Mouse (Mus musculus) heart, embryonic 15.5 days (tissue): ENCODE results near the gene Kirrel3. TPM values are rescaled to one million over a fixed set of nuclear protein-coding genes. Genes with fewer than 3 reads are reported as not detected.

Experiments
- ATAC-seq: fragments of 200-750 bp; cut with Nextera tagmentation; replicated peaks from 2 replicates; pipeline ENCODE4 v1.8.0; 2017; ENCODE audit warnings: low read depth, moderate TSS enrichment; ENCODE audit not compliant: insufficient number of reproducible peaks, insufficient read depth, low FRiP score
- H3K27ac ChIP-seq: fragments of 300-500 bp; sonication (generic); 2 replicates; pipeline ENCODE4 v1.5.1; 2015; ENCODE audit warnings: mild to moderate bottlenecking, inconsistent platforms
- H3K27me3 ChIP-seq: fragments of 300-500 bp; sonication (generic); 2 replicates; pipeline ENCODE4 v1.6.1; 2015; ENCODE audit warnings: inconsistent platforms
- H3K36me3 ChIP-seq: fragments of 300-500 bp; sonication (generic); 2 replicates; pipeline ENCODE4 v1.6.1; 2015; ENCODE audit warnings: mild to moderate bottlenecking, inconsistent platforms
- H3K4me1 ChIP-seq: fragments of 300-500 bp; sonication (generic); replicated peaks from 2 replicates; pipeline ENCODE4 v1.6.1; 2015; ENCODE audit warnings: inconsistent platforms
- H3K4me2 ChIP-seq: fragments of 300-500 bp; sonication (generic); 2 replicates; pipeline ENCODE4 v1.6.1; 2015; ENCODE audit warnings: inconsistent platforms, mild to moderate bottlenecking, moderate library complexity
- H3K4me3 ChIP-seq: fragments of 300-500 bp; sonication (generic); 2 replicates; pipeline ENCODE4 v1.5.1; 2015; ENCODE audit warnings: mild to moderate bottlenecking, inconsistent platforms
- H3K9ac ChIP-seq: fragments of 300-500 bp; sonication (generic); 2 replicates; pipeline ENCODE4 v1.6.1; 2015; ENCODE audit warnings: mild to moderate bottlenecking, inconsistent platforms
- H3K9me3 ChIP-seq: fragments of 300-500 bp; sonication (generic); replicated peaks from 2 replicates; pipeline ENCODE4 v1.6.1; 2016; ENCODE audit warnings: inconsistent platforms
- WGBS: fragments of 180-500 bp; shearing (Covaris S2); methylation state at CpG from one replicate; pipeline ENCODE4 v1.1.7; 2015; ENCODE audit warnings: mixed read lengths; 5-methylcytosine and 5-hydroxymethylcytosine counted together
- polyA plus RNA-seq: library from polyadenylated mRNA; unstranded; fragments of >200 nt; fragmentation: Nextera tagmentation; extraction: Ambion mirVana; gene quantifications from 2 replicates; pipeline ENCODE4 v1.2.1, GENCODE M21; 2015

Gene Kirrel3
- 1.2 and 2.2 TPM in 2 replicates for polyA plus RNA-seq

- peak within 1 kb of the TSS; percentile 37 for H3K9ac ChIP-seq
- peak within 1 kb of the TSS; percentile 85 for H3K4me2 ChIP-seq
- peaks cover 24% of the 10 kb centered on the region for H3K4me1 ChIP-seq
- no peak within 1 kb of the TSS for H3K27ac ChIP-seq
- no peaks in the 10 kb centered on the region for H3K36me3 ChIP-seq
- ATAC-seq = no peak; the same call in 1 of the 2 replicates
- H3K9me3 ChIP-seq = no peaks in the 10 kb centered on the region
- under 1% methylated on average over 35 of the region's 35 CpGs for WGBS
- H3K27me3 ChIP-seq = peaks cover 62% of the 10 kb centered on the region
- H3K4me3 ChIP-seq = peak within 1 kb of the TSS; percentile 54
Measured at GRCm38 (mm10) chr9:34485759-34486431, at the start of gene Kirrel3. Kirrel3 (plus strand) TSS chr9:34485894.

- WGBS = 67% methylated on average over 4 of the region's 4 CpGs
- no peak overlapping the region for H3K27ac ChIP-seq
- no peak overlapping the region for H3K4me2 ChIP-seq
- ATAC-seq = no peak
- H3K36me3 ChIP-seq = no peaks in the 10 kb centered on the region
- H3K4me3 ChIP-seq = no peak overlapping the region
- H3K9ac ChIP-seq = no peak overlapping the region
- H3K4me1 ChIP-seq = no peaks in the 10 kb centered on the region
- H3K9me3 ChIP-seq = no peaks in the 10 kb centered on the region
- no peaks in the 10 kb centered on the region for H3K27me3 ChIP-seq
Measured at GRCm38 (mm10) chr9:34440721-34441120, 45.0 kb upstream of the Kirrel3 start.

DNA sequence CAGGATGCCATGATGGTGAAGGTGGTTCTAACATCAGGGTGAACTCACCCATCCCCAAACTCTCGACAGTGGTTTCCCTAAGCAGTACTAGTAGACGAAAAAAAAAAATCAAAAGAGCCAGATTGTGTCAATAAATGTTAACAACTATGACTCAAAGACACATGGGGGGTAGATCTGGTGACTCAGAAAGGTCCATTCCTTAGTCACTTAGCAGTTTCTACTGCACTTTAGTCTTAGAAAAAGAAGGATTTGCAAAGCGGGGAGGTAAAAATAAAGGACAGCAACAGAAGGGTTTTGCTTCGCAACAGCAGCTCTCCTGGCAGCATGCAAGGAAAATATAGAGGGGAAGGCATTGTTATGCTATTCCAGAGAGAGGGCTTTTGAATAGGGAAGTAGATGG lies 41.7 kb upstream of the Kirrel3 start:
- no peak overlapping the region for H3K4me2 ChIP-seq
- no peaks in the 10 kb centered on the region for H3K27me3 ChIP-seq
- peaks cover 5% of the 10 kb centered on the region for H3K4me1 ChIP-seq
- no peak overlapping the region for H3K9ac ChIP-seq
- no peak overlapping the region for H3K4me3 ChIP-seq
- 67% methylated on average over 4 of the region's 4 CpGs for WGBS
- H3K36me3 ChIP-seq = no peaks in the 10 kb centered on the region
- H3K9me3 ChIP-seq = no peaks in the 10 kb centered on the region
- ATAC-seq = no peak
- H3K27ac ChIP-seq = no peak overlapping the region

GRCm38 (mm10) chr9:34446497-34447350 lies 39.0 kb upstream of the Kirrel3 start:
- peaks cover 9% of the 10 kb centered on the region for H3K4me1 ChIP-seq
- H3K4me2 ChIP-seq = no peak overlapping the region
- H3K27ac ChIP-seq = no peak overlapping the region
- 80% methylated on average over 15 of the region's 15 CpGs for WGBS
- no peaks in the 10 kb centered on the region for H3K36me3 ChIP-seq
- no peaks in the 10 kb centered on the region for H3K27me3 ChIP-seq
- no peak overlapping the region for H3K9ac ChIP-seq
- no peak overlapping the region for H3K4me3 ChIP-seq
- H3K9me3 ChIP-seq = no peaks in the 10 kb centered on the region
- no peak for ATAC-seq

DNA sequence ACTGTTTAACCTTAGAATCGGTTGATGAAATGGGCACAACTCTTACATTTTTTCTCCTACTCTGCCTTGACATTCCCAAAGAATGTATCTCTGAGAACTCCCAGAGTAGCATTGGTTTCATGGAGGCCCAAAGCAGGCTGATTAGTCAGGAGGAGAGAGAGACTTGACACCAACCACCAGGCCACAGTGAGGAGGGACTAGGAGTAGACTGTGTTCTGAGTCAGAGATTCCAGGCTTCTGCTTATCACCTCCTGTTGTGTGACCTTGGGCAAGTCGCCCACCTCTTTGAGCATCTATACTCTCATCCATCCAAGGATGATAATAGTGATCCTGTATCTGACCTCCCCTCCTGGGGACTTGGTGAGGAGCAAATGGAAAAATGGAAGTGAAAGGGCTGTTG lies 38.0 kb upstream of the Kirrel3 start:
- WGBS = 68% methylated on average over 2 of the region's 2 CpGs
- Histone ChIP-seq H3K9me3 (no peaks in the 10 kb centered on the region), H3K4me2 (no peak overlapping the region), H3K36me3 (no peaks in the 10 kb centered on the region), H3K4me1 (peaks cover 9% of the 10 kb centered on the region), H3K27me3 (no peaks in the 10 kb centered on the region), H3K9ac (no peak overlapping the region), H3K27ac (no peak overlapping the region), H3K4me3 (no peak overlapping the region)
- ATAC-seq = no peak

GRCm38 (mm10) chr9:34448467-34448866 lies 37.2 kb upstream of the Kirrel3 start:
- 52% methylated on average over 4 of the region's 4 CpGs for WGBS
- no peak; the same call in 1 of the 2 replicates for ATAC-seq
- peaks cover 9% of the 10 kb centered on the region for H3K4me1 ChIP-seq

DNA sequence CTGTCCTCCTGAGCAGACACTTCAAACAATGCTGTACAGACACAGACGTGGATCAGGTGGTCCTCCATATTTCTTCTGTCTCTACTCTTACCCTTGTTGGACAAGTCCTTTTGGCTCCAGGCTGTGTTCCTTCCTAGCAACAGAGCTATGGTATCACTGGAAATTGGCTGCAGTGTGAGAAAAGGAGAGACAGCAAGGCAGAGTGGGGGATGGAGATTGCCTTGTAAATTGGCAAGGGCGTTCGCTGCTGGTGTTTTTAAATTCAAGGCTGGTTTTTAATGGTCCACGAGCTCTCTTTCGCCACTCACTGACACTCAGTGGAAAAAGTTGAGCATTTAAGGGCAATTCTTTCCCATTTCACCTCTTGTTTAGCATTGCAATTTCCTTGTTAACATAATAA lies 27.5 kb upstream of the Kirrel3 start:
- H3K27me3 ChIP-seq = no peaks in the 10 kb centered on the region; the same call in 1 of the 2 replicates
- no peak for ATAC-seq
- no peak overlapping the region for H3K4me2 ChIP-seq
- no peak overlapping the region for H3K9ac ChIP-seq
- H3K36me3 ChIP-seq = no peaks in the 10 kb centered on the region
- no peak overlapping the region for H3K4me3 ChIP-seq
- no peaks in the 10 kb centered on the region for H3K4me1 ChIP-seq
- 69% methylated on average over 5 of the region's 5 CpGs for WGBS
- H3K27ac ChIP-seq = no peak overlapping the region
- H3K9me3 ChIP-seq = no peaks in the 10 kb centered on the region

More at GRCm38 (mm10) chr9:34448467-34448866, 37.2 kb upstream of the Kirrel3 start:
- H3K36me3 ChIP-seq = no peaks in the 10 kb centered on the region
- H3K27ac ChIP-seq = no peak overlapping the region
- no peak overlapping the region for H3K4me3 ChIP-seq
- no peak overlapping the region for H3K4me2 ChIP-seq
- H3K27me3 ChIP-seq = no peaks in the 10 kb centered on the region
- no peaks in the 10 kb centered on the region for H3K9me3 ChIP-seq
- no peak overlapping the region for H3K9ac ChIP-seq

DNA sequence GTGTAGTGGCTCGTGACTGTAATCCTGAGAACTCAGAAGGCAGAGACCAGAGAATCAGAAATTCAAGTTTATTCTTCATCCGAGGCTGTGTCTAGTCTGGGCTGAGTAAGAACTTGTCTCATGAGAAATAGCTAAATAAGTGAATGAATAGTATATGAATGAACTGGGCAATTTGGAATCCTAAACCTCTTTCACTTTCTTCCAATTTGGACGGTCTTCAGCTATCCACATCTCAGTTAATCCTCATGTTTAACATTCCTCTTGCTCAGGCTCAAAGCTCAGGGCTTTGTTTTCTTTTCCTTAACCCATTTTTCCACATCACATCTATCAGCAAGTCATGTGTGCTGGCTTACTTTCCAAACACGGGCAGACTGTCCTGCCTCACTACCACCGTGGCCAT lies 25.7 kb upstream of the Kirrel3 start:
- H3K27ac ChIP-seq = no peak overlapping the region
- WGBS = 56% methylated on average over 5 of the region's 5 CpGs
- H3K4me1 ChIP-seq = no peaks in the 10 kb centered on the region
- no peak overlapping the region for H3K9ac ChIP-seq
- no peaks in the 10 kb centered on the region for H3K9me3 ChIP-seq
- H3K4me2 ChIP-seq = no peak overlapping the region
- H3K27me3 ChIP-seq = no peaks in the 10 kb centered on the region; the same call in 1 of the 2 replicates
- ATAC-seq = no peak
- no peak overlapping the region for H3K4me3 ChIP-seq
- no peaks in the 10 kb centered on the region for H3K36me3 ChIP-seq

DNA sequence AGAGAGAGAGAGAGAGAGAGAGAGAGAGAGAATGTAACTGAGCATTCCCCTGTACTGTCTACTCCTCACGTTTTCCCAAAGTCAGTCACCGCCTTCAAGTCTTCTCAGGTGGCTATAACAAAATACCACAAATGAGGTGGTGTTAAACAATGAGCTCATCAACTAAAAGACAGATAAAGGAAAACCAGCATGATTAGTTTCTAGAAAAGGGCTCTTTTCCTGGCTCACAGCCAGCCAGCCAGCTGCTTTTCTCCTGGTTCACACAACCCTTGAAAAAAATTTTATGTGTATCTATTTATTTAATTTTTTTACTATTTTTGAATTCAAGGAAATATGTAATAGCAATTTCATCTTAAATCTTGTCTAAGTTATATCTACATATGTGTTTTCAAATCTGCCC lies 22.0 kb upstream of the Kirrel3 start:
- no peaks in the 10 kb centered on the region for H3K9me3 ChIP-seq
- no peak overlapping the region for H3K4me2 ChIP-seq
- H3K27ac ChIP-seq = no peak overlapping the region
- no peak overlapping the region for H3K9ac ChIP-seq
- WGBS = 31% methylated on average over 2 of the region's 2 CpGs
- no peaks in the 10 kb centered on the region for H3K4me1 ChIP-seq
- no peaks in the 10 kb centered on the region for H3K27me3 ChIP-seq
- ATAC-seq = no peak
- H3K4me3 ChIP-seq = no peak overlapping the region
- no peaks in the 10 kb centered on the region for H3K36me3 ChIP-seq

GRCm38 (mm10) chr9:34466058-34466457 lies 19.6 kb upstream of the Kirrel3 start:
- Histone ChIP-seq H3K4me3 (no peak overlapping the region), H3K9me3 (no peaks in the 10 kb centered on the region), H3K27ac (no peak overlapping the region), H3K27me3 (no peaks in the 10 kb centered on the region), H3K36me3 (no peaks in the 10 kb centered on the region), H3K4me2 (no peak overlapping the region), H3K9ac (no peak overlapping the region), H3K4me1 (no peaks in the 10 kb centered on the region)
- WGBS = 50% methylated on average over 3 of the region's 3 CpGs
- no peak for ATAC-seq

DNA sequence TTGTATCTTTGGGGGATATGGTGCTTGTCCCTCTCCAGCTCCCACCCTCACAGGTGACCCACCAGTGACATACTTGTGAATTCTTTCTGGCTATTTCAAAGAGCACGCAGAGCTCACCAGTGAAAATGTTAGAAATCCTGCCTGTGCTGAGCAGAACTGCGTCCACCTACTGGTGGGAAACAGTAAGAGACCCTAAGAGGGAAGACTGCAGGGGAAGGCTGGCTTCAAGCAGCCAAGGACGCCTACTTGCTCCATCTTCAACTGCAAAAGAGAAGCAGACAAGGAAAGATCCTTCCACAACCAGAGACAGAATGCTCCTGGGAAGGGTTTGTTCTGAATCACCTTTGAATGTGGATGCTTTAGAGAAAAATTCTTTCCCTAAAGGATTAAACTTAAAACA lies 16.5 kb upstream of the Kirrel3 start:
- Histone ChIP-seq H3K4me2 (no peak overlapping the region), H3K4me3 (no peak overlapping the region)
- WGBS = 80% methylated on average over 3 of the region's 3 CpGs

More for the DNA sequence above, 16.5 kb upstream of the Kirrel3 start:
- H3K9ac ChIP-seq = no peak overlapping the region
- no peak overlapping the region for H3K27ac ChIP-seq
- no peaks in the 10 kb centered on the region for H3K9me3 ChIP-seq
- H3K4me1 ChIP-seq = no peaks in the 10 kb centered on the region
- ATAC-seq = no peak
- no peaks in the 10 kb centered on the region for H3K27me3 ChIP-seq
- no peaks in the 10 kb centered on the region for H3K36me3 ChIP-seq
